Mouse (Mus musculus) heart, postnatal 0 days (tissue): ENCODE measurements around the gene Olfr1054. TPM values are rescaled to one million over a fixed set of nuclear protein-coding genes. Genes with fewer than 3 reads are reported as not detected.
"Not testable (repeated sequence)": the region's sequence is repeated elsewhere in the genome, so short reads cannot be mapped to it uniquely, and the experiment has no call there.

ENCODE experiments used
- ATAC-seq: fragments of 200-750 bp; cut with Nextera tagmentation; 2 replicates; pipeline ENCODE4 v1.8.0; 2017; ENCODE audit warnings: low read depth, moderate number of reproducible peaks, moderate library complexity; ENCODE audit not compliant: insufficient read depth
- DNase-seq: peaks from one replicate; pipeline ENCODE4 v3.0.0-alpha.2; 2016; ENCODE audit warnings: low spot score
- H3K27ac ChIP-seq: fragments of 300-500 bp; sonication (generic); 2 replicates; pipeline ENCODE4 v1.5.1; 2014; ENCODE audit warnings: low read depth, mild to moderate bottlenecking
- H3K27me3 ChIP-seq: fragments of 300-500 bp; sonication (generic); 2 replicates; pipeline ENCODE4 v1.6.1; 2014; ENCODE audit warnings: low read length, mixed read lengths; ENCODE audit not compliant: control insufficient read depth, insufficient read depth
- H3K36me3 ChIP-seq: fragments of 300-500 bp; sonication (generic); replicated peaks from 2 replicates; pipeline ENCODE4 v1.6.1; 2014; ENCODE audit warnings: low read length, mixed read lengths; ENCODE audit not compliant: control insufficient read depth, insufficient read depth
- H3K4me1 ChIP-seq: fragments of 300-500 bp; sonication (generic); 2 replicates; pipeline ENCODE4 v1.6.1; 2014; ENCODE audit warnings: antibody characterized with exemption; ENCODE audit not compliant: control insufficient read depth, insufficient read depth
- H3K4me2 ChIP-seq: fragments of 300-500 bp; sonication (generic); 2 replicates; pipeline ENCODE4 v1.6.1; 2014; ENCODE audit warnings: low read depth, mild to moderate bottlenecking, low read length, moderate library complexity
- H3K4me3 ChIP-seq: fragments of 300-500 bp; sonication (generic); 2 replicates; pipeline ENCODE4 v1.5.1; 2014; ENCODE audit warnings: low read depth, low read length
- H3K9ac ChIP-seq: fragments of 300-500 bp; sonication (generic); replicated peaks from 2 replicates; pipeline ENCODE4 v1.6.1; 2014; ENCODE audit warnings: low read depth, low read length, mixed read lengths
- H3K9me3 ChIP-seq: fragments of 300-500 bp; sonication (generic); replicated peaks from 2 replicates; pipeline ENCODE4 v1.6.1; 2016; ENCODE audit warnings: low read length; ENCODE audit not compliant: control insufficient read depth
- CTCF ChIP-seq: IDR thresholded peaks from 2 replicates; pipeline ENCODE4 v1.5.1; 2016; ENCODE audit warnings: antibody characterized with exemption, control low read depth, low read depth
- EP300 ChIP-seq: IDR thresholded peaks from 2 replicates; pipeline ENCODE4 v1.6.1; 2016; ENCODE audit warnings: antibody characterized with exemption, low read depth
- WGBS: fragments of 180-500 bp; shearing (Covaris S2); extraction: QIAGEN DNeasy Blood & Tissue Kit; methylation state at CpG from one replicate; pipeline ENCODE4 v1.1.7; 2014; 5-methylcytosine and 5-hydroxymethylcytosine counted together
- polyA plus RNA-seq: library from polyadenylated mRNA; unstranded; fragments of >200 nt; fragmentation: Nextera tagmentation; extraction: Ambion mirVana; gene quantifications from 2 replicates; pipeline ENCODE4 v1.2.1, GENCODE M21; 2015
- total RNA-seq: library from RNA; depleted of rRNA; stranded (reverse); fragments of >200 nt; gene quantifications from 2 replicates; pipeline ENCODE4 v1.2.3, GENCODE M21; 2014; ENCODE audit warnings: low replicate concordance; rRNA removed

Gene Olfr1054
- total RNA-seq (not detected in 2 replicates), polyA plus RNA-seq (not detected in 2 replicates)

DNA sequence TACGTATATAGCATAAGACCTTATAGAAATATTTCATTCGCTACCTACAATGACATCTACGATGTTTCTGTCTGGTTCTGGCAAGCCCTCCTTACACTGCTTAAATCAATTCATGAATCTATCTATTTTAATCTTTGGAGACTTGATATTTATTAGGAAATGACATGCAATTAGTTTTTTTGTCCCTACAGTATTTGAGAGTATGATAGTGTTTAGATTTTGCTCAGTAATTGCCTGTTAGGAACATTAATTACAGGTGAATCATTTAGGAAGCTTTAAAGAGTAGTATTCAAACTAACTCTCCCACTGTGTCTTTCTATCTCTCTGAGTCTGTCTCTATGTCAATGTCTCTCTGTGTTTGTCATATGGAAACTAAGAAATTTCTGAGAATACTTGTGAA is at the start of gene Olfr1054:
Gene Olfr1054 (minus strand): TSS at position 101 of the 400 bp plus-strand sequence.
- no peak within 1 kb of the TSS for H3K9ac ChIP-seq
- no peak for DNase-seq
- no peaks in the 10 kb centered on the region for H3K4me1 ChIP-seq
- WGBS: 80% methylated on average over 3 of the region's 3 CpGs
- no peaks in the 10 kb centered on the region for H3K9me3 ChIP-seq
- ATAC-seq: no peak
- H3K27me3 ChIP-seq: no peaks in the 10 kb centered on the region
- H3K4me2 ChIP-seq: no peak within 1 kb of the TSS
- H3K27ac ChIP-seq: no peak within 1 kb of the TSS
- TF ChIP-seq EP300 (no peak), CTCF (no peak)
- no peak within 1 kb of the TSS for H3K4me3 ChIP-seq
- H3K36me3 ChIP-seq: no peaks in the 10 kb centered on the region

DNA sequence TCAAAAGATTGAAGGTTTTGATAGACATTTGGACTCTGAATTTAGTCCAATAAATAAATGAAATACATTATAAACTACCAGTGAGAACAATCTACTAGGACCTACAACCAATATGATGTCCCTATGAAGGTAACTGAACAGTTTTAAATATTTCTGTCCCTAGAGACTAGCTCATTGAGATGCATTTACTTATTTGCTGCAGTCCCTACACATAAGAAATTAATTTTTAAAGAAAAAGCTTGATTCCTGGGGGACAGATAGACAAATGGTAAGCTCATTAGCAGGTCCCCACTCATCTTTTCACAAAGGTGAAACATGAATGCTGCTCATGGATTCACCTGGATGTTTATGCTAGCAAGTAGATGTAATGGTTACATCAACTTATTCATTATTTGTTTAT is 43.1 kb upstream of the Olfr1054 start, which contains the start of gene Olfr1057:
Gene Olfr1057 (minus strand): TSS at position 101 of the 400 bp plus-strand sequence.
- Histone ChIP-seq H3K9me3 (no peaks in the 10 kb centered on the region), H3K4me3 (no peak within 1 kb of the TSS), H3K4me2 (no peak within 1 kb of the TSS), H3K4me1 (no peaks in the 10 kb centered on the region), H3K9ac (no peak within 1 kb of the TSS), H3K36me3 (no peaks in the 10 kb centered on the region), H3K27ac (no peak within 1 kb of the TSS), H3K27me3 (no peaks in the 10 kb centered on the region)
- no peak for TF ChIP-seq EP300
- no peak for TF ChIP-seq CTCF
- ATAC-seq (no peak), DNase-seq (no peak)

DNA sequence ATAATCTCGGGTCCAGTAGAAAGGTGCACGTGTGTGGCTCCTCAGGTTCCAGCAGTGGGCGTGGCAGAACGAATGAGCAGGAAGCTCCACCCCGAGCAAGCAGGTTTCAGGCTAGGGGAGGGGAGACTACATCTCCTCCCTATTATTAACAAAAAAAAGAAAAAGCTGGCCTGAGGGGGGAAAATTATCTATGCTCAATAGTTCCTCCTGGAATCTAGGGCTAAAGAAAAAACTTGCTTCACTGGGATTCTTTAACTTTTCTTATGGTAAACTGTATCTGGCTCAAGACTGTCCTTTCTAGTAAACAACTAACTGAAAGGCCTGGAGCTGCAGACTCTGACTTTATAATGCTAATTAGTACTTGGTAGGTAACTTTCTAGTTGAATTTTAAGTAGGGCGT is 31.1 kb upstream of the Olfr1054 start:
- ATAC-seq, H3K36me3 ChIP-seq, H3K4me2 ChIP-seq, H3K4me1 ChIP-seq, H3K27me3 ChIP-seq, H3K4me3 ChIP-seq, H3K27ac ChIP-seq, H3K9me3 ChIP-seq, DNase-seq, H3K9ac ChIP-seq: not testable (repeated sequence)
- WGBS: 67% methylated on average over 1 of the region's 6 CpGs

DNA sequence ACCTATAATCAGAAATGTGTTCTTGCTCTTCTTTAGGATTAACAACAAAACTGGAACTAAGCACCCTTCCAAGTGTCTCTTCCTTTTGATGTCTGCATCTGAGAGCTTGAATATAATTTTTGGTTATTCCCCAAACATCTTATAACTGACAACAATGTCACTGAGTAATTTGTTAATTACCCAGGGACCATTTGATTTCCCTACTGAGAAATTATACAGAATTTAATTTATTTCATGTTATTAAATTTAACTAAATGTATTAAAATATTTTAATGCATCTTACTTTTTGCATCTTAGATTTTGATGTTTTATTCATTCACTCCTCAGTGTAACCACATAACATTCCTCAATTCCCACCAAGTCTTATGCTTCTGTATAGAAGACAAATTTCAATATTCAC is 27.1 kb upstream of the Olfr1054 start, which contains the start of gene Olfr1056:
Gene Olfr1056 (minus strand): TSS at position 101 of the 400 bp plus-strand sequence.
- Histone ChIP-seq H3K4me2 (no peak within 1 kb of the TSS), H3K27me3 (no peaks in the 10 kb centered on the region), H3K4me1 (no peaks in the 10 kb centered on the region), H3K27ac (no peak within 1 kb of the TSS), H3K36me3 (no peaks in the 10 kb centered on the region), H3K9me3 (no peaks in the 10 kb centered on the region), H3K9ac (no peak within 1 kb of the TSS), H3K4me3 (no peak within 1 kb of the TSS)
- DNase-seq (no peak), ATAC-seq (no peak)
- TF ChIP-seq EP300: no peak
- no peak for TF ChIP-seq CTCF

DNA sequence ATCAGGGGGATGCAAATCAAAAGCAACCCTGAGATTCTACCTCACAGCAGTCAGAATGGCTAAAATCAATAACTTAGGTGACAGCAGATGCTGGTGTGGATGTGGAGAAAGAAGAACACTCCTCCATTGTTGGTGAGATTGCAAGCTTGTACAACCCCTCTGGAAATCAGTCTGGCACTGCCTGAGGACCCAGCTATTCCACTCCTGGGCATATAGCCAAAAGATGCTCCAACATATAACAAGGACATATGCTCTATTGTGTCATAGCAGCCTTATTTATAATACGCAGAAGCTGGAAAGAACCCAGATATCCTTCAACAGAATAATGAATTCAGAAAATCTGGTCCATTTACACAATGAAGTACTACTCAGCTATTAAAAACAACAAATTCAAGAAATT is 16.5 kb upstream of the Olfr1054 start:
- not testable (repeated sequence) for H3K9me3 ChIP-seq, H3K4me2 ChIP-seq, H3K27me3 ChIP-seq, H3K36me3 ChIP-seq, H3K9ac ChIP-seq, H3K4me3 ChIP-seq, H3K4me1 ChIP-seq, H3K27ac ChIP-seq, ATAC-seq, DNase-seq
- WGBS: 88% methylated on average over 1 of the region's 1 CpGs

DNA sequence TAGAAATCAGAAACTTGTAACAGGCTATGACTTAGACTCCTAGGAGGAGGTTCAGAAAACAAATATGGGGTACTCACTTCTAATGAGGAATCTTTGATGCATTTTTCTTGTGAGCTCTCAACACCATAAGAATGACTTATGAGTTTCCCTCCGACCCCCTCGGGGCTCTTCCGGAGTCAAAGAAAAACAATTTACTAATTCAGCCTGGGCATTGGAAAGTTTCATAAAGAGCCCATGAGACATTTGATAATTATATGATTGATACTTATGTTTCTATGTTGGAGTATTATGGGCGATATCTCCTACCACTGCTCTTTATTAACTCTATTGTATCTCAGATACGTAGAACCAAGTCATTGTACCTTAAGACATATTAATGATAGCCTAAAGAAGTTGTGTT is 15.0 kb upstream of the Olfr1054 start, which contains the start of gene Olfr1055:
Gene Olfr1055 (minus strand): TSS at position 101 of the 400 bp plus-strand sequence.
- Histone ChIP-seq H3K4me3 (no peak within 1 kb of the TSS), H3K4me2 (no peak within 1 kb of the TSS), H3K36me3 (no peaks in the 10 kb centered on the region), H3K4me1 (no peaks in the 10 kb centered on the region), H3K9me3 (no peaks in the 10 kb centered on the region), H3K27me3 (no peaks in the 10 kb centered on the region), H3K27ac (no peak within 1 kb of the TSS), H3K9ac (no peak within 1 kb of the TSS)
- ATAC-seq (no peak), DNase-seq (no peak)
- TF ChIP-seq CTCF: no peak
- no peak for TF ChIP-seq EP300
- 84% methylated on average over 5 of the region's 5 CpGs for WGBS
